Mouse (Mus musculus): ENCODE data around the gene Ang.

GRCm38 (mm10) chr14:51041769-51042168 is 49.2 kb upstream of the Ang start, which contains the start of gene Rnase9:
- TF ChIP-seq CTCF (IDR thresholded peaks at IDR 0.05; ENCODE audit: borderline replicate concordance, insufficient read depth, low read depth, low read length) (no peak), POLR2A (IDR thresholded peaks at IDR 0.05; ENCODE audit: borderline replicate concordance, insufficient read depth, low read length) (no peak)

All from cerebellum, adult 2 months (tissue).